Mouse (Mus musculus) embryonic facial prominence, embryonic 11.5 days (tissue): ENCODE data around the gene Pkp3. TPM values are rescaled to one million over a fixed set of nuclear protein-coding genes. Genes with fewer than 3 reads are reported as not detected.

ENCODE experiments used
- ATAC-seq: fragments of 200-750 bp; cut with Nextera tagmentation; replicated peaks from 2 replicates; pipeline ENCODE4 v1.8.0; 2017; ENCODE audit warnings: low read depth; ENCODE audit not compliant: insufficient number of reproducible peaks, low FRiP score, low TSS enrichment
- DNase-seq: peaks from one replicate; pipeline ENCODE4 v3.0.0-alpha.2; 2015; ENCODE audit warnings: low spot score
- H3K27ac ChIP-seq: fragments of 300-500 bp; sonication (generic); replicated peaks from 2 replicates; pipeline ENCODE4 v1.5.1; 2014; ENCODE audit warnings: mild to moderate bottlenecking, low read depth, low read length, control low read depth
- H3K27me3 ChIP-seq: fragments of 300-500 bp; sonication (generic); 2 replicates; pipeline ENCODE4 v1.6.1; 2014; ENCODE audit warnings: mild to moderate bottlenecking, low read length, moderate library complexity, mixed read lengths; ENCODE audit not compliant: control insufficient read depth, insufficient read depth
- H3K36me3 ChIP-seq: fragments of 300-500 bp; sonication (generic); replicated peaks from 2 replicates; pipeline ENCODE4 v1.6.1; 2014; ENCODE audit warnings: low read depth, mild to moderate bottlenecking, low read length, moderate library complexity, mixed read lengths; ENCODE audit not compliant: control insufficient read depth, insufficient read depth
- H3K4me1 ChIP-seq: fragments of 300-500 bp; sonication (generic); 2 replicates; pipeline ENCODE4 v1.6.1; 2014; ENCODE audit warnings: low read length, mixed read lengths; ENCODE audit not compliant: control insufficient read depth, insufficient read depth
- H3K4me2 ChIP-seq: fragments of 300-500 bp; sonication (generic); 2 replicates; pipeline ENCODE4 v1.6.1; 2014; ENCODE audit warnings: low read depth, mild to moderate bottlenecking, control low read depth, low read length, moderate library complexity
- H3K4me3 ChIP-seq: fragments of 300-500 bp; sonication (generic); 2 replicates; pipeline ENCODE4 v1.5.1; 2014; ENCODE audit warnings: low read depth, low read length, control low read depth
- H3K9ac ChIP-seq: fragments of 300-500 bp; sonication (generic); replicated peaks from 2 replicates; pipeline ENCODE4 v1.6.1; 2014; ENCODE audit warnings: mild to moderate bottlenecking, control low read depth, low read length
- H3K9me3 ChIP-seq: fragments of 300-500 bp; sonication (generic); replicated peaks from 2 replicates; pipeline ENCODE4 v1.6.1; 2016; ENCODE audit warnings: mild to moderate bottlenecking, low read length, inconsistent platforms, mixed read lengths; ENCODE audit not compliant: control insufficient read depth
- WGBS: fragments of 180-500 bp; shearing (Covaris S2); extraction: QIAGEN DNeasy Blood & Tissue Kit; methylation state at CpG from one replicate; pipeline ENCODE4 v1.1.7; 2014; 5-methylcytosine and 5-hydroxymethylcytosine counted together
- polyA plus RNA-seq: library from polyadenylated mRNA; unstranded; fragments of >200 nt; fragmentation: Nextera tagmentation; extraction: Ambion mirVana; gene quantifications from 2 replicates; pipeline ENCODE4 v1.2.1, GENCODE M21; 2014

Pkp3 gene
- polyA plus RNA-seq, 1 experiment from 2014 or later: 3.5 TPM

GRCm38 (mm10) chr7:141040867-141041606, 37.0 kb upstream of the Pkp3 start:
- no peak overlapping the region for H3K4me3 ChIP-seq
- ATAC-seq (no peak), DNase-seq (no peak)
- H3K9me3 ChIP-seq: no peaks in the 10 kb centered on the region
- 38% methylated on average over 6 of the region's 9 CpGs for WGBS
- no peaks in the 10 kb centered on the region for H3K27me3 ChIP-seq
- H3K9ac ChIP-seq: no peak overlapping the region; the same call in 1 of the 2 replicates
- no peaks in the 10 kb centered on the region for H3K36me3 ChIP-seq
- no peaks in the 10 kb centered on the region; the same call in 1 of the 2 replicates for H3K4me1 ChIP-seq
- H3K27ac ChIP-seq: peak overlapping the region; percentile 2; the same call in 1 of the 2 replicates
- no peak overlapping the region; the same call in 1 of the 2 replicates for H3K4me2 ChIP-seq

- Histone ChIP-seq H3K27ac (peak overlapping the region; percentile 2; the same call in 1 of the 2 replicates), H3K36me3 (no peaks in the 10 kb centered on the region), H3K27me3 (no peaks in the 10 kb centered on the region), H3K4me1 (no peaks in the 10 kb centered on the region; the same call in 1 of the 2 replicates), H3K9me3 (no peaks in the 10 kb centered on the region), H3K4me3 (no peak overlapping the region), H3K9ac (no peak overlapping the region), H3K4me2 (no peak overlapping the region)
- WGBS: 30% methylated on average over 5 of the region's 5 CpGs
- DNase-seq: peak; percentile 32
- no peak for ATAC-seq
Measured at GRCm38 (mm10) chr7:141041661-141042060, 36.4 kb upstream of the Pkp3 start.

GRCm38 (mm10) chr7:141042539-141042938, 35.5 kb upstream of the Pkp3 start:
- no peak overlapping the region for H3K27ac ChIP-seq
- ATAC-seq: no peak
- H3K4me3 ChIP-seq: no peak overlapping the region
- no peak overlapping the region for H3K4me2 ChIP-seq
- DNase-seq: no peak
- H3K9ac ChIP-seq: no peak overlapping the region
- H3K36me3 ChIP-seq: no peaks in the 10 kb centered on the region
- no peaks in the 10 kb centered on the region for H3K27me3 ChIP-seq
- H3K4me1 ChIP-seq: no peaks in the 10 kb centered on the region; the same call in 1 of the 2 replicates
- H3K9me3 ChIP-seq: no peaks in the 10 kb centered on the region
- 44% methylated on average over 4 of the region's 4 CpGs for WGBS

- Histone ChIP-seq H3K4me3 (no peak overlapping the region; the same call in 1 of the 2 replicates), H3K4me2 (no peak overlapping the region)
Measured at GRCm38 (mm10) chr7:141046931-141047580, 31.0 kb upstream of the Pkp3 start.

GRCm38 (mm10) chr7:141047581-141048225, 30.3 kb upstream of the Pkp3 start:
- peak overlapping the region; percentile 30 for H3K4me3 ChIP-seq
- DNase-seq (no peak), ATAC-seq (peak; percentile 72)
- WGBS: 3% methylated on average over 16 of the region's 19 CpGs
- H3K27ac ChIP-seq: no peak overlapping the region
- no peaks in the 10 kb centered on the region for H3K27me3 ChIP-seq
- H3K36me3 ChIP-seq: no peaks in the 10 kb centered on the region
- no peaks in the 10 kb centered on the region for H3K9me3 ChIP-seq
- H3K4me1 ChIP-seq: no peaks in the 10 kb centered on the region; the same call in none of the 2 replicates
- peak overlapping the region; percentile 82 for H3K4me2 ChIP-seq
- peak overlapping the region; percentile 39 for H3K9ac ChIP-seq

More at GRCm38 (mm10) chr7:141046931-141047580, 31.0 kb upstream of the Pkp3 start:
- DNase-seq (no peak), ATAC-seq (no peak)
- Histone ChIP-seq H3K9me3 (no peaks in the 10 kb centered on the region), H3K36me3 (no peaks in the 10 kb centered on the region), H3K9ac (0 out of 2 replicates have a peak overlapping the region, but pooled peaks have one; percentile 9), H3K27ac (no peak overlapping the region), H3K4me1 (no peaks in the 10 kb centered on the region; the same call in none of the 2 replicates), H3K27me3 (no peaks in the 10 kb centered on the region)
- 73% methylated on average over 6 of the region's 6 CpGs for WGBS

- Histone ChIP-seq H3K4me3 (peak overlapping the region; percentile 30), H3K9me3 (no peaks in the 10 kb centered on the region), H3K27ac (no peak overlapping the region), H3K27me3 (no peaks in the 10 kb centered on the region), H3K4me2 (peak overlapping the region; percentile 82), H3K36me3 (no peaks in the 10 kb centered on the region), H3K9ac (peak overlapping the region; percentile 39), H3K4me1 (no peaks in the 10 kb centered on the region; the same call in none of the 2 replicates)
- ATAC-seq: peak; percentile 79
- 9% methylated on average over 21 of the region's 21 CpGs for WGBS
- DNase-seq: peak; percentile 94
Measured at GRCm38 (mm10) chr7:141048226-141049218, 29.5 kb upstream of the Pkp3 start.

- no peaks in the 10 kb centered on the region; the same call in none of the 2 replicates for H3K4me1 ChIP-seq
- no peaks in the 10 kb centered on the region for H3K9me3 ChIP-seq
- no peak overlapping the region for H3K27ac ChIP-seq
- DNase-seq (no peak), ATAC-seq (no peak)
- no peaks in the 10 kb centered on the region for H3K27me3 ChIP-seq
- WGBS: 70% methylated on average over 2 of the region's 2 CpGs
- H3K4me3 ChIP-seq: no peak overlapping the region
- H3K4me2 ChIP-seq: no peak overlapping the region
- H3K9ac ChIP-seq: no peak overlapping the region
- H3K36me3 ChIP-seq: no peaks in the 10 kb centered on the region
Measured at GRCm38 (mm10) chr7:141049326-141049725, 28.7 kb upstream of the Pkp3 start.
